Mouse (Mus musculus) brain, embryonic 14.5 days (tissue): ENCODE measurements around the gene Dpep3.

Source experiments
- CTCF ChIP-seq: fragments of 200-500 bp; IDR thresholded peaks from 2 replicates; pipeline ENCODE4 v1.5.1; 2012; ENCODE audit warnings: inconsistent platforms, mild to moderate bottlenecking, moderate library complexity, borderline replicate concordance; ENCODE audit not compliant: insufficient read depth, insufficient read length; ENCODE audit errors: extremely low read depth
- POLR2A ChIP-seq: fragments of 200-500 bp; IDR thresholded peaks from 2 replicates; pipeline ENCODE4 v1.6.1; 2012; ENCODE audit warnings: mild to moderate bottlenecking, inconsistent platforms, borderline replicate concordance; ENCODE audit not compliant: poor library complexity, insufficient read depth, insufficient read length, severe bottlenecking; ENCODE audit errors: extremely low read depth

DNA sequence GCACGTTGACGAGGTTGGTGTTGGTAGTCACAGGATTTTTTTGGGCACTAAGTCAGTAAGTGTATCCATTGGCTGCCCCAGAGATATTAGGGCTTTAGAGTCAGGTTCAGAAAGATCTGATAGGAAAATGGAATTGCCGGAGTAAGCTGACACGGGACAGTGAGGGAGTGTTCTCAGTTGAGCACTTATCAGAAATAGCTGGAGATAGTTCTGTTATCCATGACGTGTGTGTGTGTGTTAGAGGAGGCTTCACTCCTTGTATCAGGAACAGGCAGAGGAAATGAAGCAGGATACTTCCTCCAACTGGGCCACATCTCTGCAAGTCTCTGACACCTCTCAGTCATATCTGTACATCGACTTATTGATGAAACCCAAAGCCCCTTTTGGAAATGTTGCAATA, 37.1 kb upstream of the Dpep3 start:
- no peak for TF ChIP-seq CTCF
- no peak for TF ChIP-seq POLR2A
